Mouse (Mus musculus): ENCODE results near the gene Fermt2. TPM values are rescaled to one million over a fixed set of nuclear protein-coding genes. Genes with fewer than 3 reads are reported as not detected.
"Not testable (repeated sequence)": the region's sequence is repeated elsewhere in the genome, so short reads cannot be mapped to it uniquely, and the experiment has no call there.

Fermt2 gene
- polyA plus RNA-seq, 1 experiment from 2014 or later: 65.9 TPM

DNA sequence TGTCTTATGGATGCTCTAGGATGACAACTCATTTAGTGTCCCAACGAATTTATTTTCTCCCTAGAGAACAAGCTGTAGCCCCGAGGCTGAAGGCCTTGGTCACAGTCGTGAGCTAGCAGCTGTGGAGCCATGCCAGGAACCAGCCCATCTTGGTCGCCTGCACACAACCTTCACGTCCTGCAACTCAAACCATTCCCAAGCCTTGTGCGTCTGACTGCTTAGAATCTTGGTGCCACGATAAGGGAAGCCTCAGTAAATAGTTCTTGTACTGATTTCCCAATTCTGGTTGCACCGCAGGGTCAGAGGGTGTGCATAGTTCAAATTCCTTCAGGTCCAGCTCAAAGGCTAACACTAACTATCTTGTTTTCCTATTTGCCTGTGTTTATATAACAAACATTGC lies 52.3 kb downstream of the Fermt2 start:
- H3K4me2 ChIP-seq: no peak overlapping the region
- no peaks in the 10 kb centered on the region for H3K27me3 ChIP-seq
- WGBS: 80% methylated on average over 8 of the region's 8 CpGs
- H3K9me3 ChIP-seq: no peaks in the 10 kb centered on the region
- H3K9ac ChIP-seq: no peak overlapping the region
- no peak overlapping the region for H3K4me3 ChIP-seq (replicated peaks)
- H3K27ac ChIP-seq: no peak overlapping the region
- peaks cover 35% of the 10 kb centered on the region for H3K36me3 ChIP-seq (replicated peaks)
- no peak for ATAC-seq (ENCODE audit: low FRiP score)
- H3K4me1 ChIP-seq: no peaks in the 10 kb centered on the region

DNA sequence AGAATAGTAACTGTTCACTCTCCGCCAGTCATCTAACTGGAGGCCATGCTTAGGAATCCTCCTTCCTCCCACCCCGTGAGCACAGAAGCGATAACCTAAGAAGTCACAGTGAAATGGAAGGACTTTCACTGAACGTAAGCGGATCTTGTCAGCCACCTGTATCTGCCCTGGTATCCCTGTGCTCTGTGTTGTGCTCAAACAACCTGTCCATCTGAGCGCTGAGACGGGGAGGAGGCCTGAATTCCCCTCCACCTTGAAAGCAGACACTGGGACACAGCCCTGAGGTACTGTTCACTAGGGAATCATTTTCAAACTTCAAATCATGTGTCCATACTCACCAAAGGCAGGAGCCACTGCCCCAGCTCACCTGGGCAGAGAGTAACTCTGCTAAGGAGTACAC lies 52.9 kb downstream of the Fermt2 start:
- no peak overlapping the region for H3K4me3 ChIP-seq (replicated peaks)
- no peak overlapping the region for H3K4me2 ChIP-seq
- WGBS: 95% methylated on average over 7 of the region's 7 CpGs
- no peak overlapping the region for H3K27ac ChIP-seq
- no peaks in the 10 kb centered on the region for H3K4me1 ChIP-seq
- no peak overlapping the region for H3K9ac ChIP-seq
- peaks cover 41% of the 10 kb centered on the region for H3K36me3 ChIP-seq (replicated peaks)
- no peak for ATAC-seq (ENCODE audit: low FRiP score)
- no peaks in the 10 kb centered on the region for H3K27me3 ChIP-seq
- H3K9me3 ChIP-seq: no peaks in the 10 kb centered on the region

DNA sequence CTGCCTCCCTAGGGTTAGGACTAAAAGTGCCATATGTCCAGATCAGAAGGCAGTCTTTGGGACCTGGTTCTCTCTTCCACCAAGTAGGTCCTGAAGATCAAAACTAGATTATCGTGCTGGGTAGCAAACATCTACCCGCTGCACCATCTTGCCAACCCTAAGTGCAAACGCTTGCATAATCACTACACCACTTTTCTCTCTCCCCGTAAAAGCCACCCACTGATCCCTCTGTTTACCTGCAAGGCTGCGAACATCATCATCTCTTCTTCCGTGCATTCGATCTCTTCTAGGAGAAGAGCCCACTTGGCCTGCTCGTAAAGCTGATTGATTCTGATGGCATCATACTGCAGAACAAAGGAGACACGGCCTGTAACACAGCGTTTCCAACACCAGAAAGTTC lies 57.4 kb downstream of the Fermt2 start:
- H3K9ac ChIP-seq: no peak overlapping the region
- H3K4me1 ChIP-seq: no peaks in the 10 kb centered on the region
- H3K4me2 ChIP-seq: no peak overlapping the region
- WGBS: 96% methylated on average over 10 of the region's 10 CpGs
- no peaks in the 10 kb centered on the region for H3K9me3 ChIP-seq
- no peak for ATAC-seq (ENCODE audit: low FRiP score)
- no peak overlapping the region for H3K4me3 ChIP-seq (replicated peaks)
- no peak overlapping the region for H3K27ac ChIP-seq
- H3K36me3 ChIP-seq (replicated peaks): peaks cover 51% of the 10 kb centered on the region
- H3K27me3 ChIP-seq: no peaks in the 10 kb centered on the region

DNA sequence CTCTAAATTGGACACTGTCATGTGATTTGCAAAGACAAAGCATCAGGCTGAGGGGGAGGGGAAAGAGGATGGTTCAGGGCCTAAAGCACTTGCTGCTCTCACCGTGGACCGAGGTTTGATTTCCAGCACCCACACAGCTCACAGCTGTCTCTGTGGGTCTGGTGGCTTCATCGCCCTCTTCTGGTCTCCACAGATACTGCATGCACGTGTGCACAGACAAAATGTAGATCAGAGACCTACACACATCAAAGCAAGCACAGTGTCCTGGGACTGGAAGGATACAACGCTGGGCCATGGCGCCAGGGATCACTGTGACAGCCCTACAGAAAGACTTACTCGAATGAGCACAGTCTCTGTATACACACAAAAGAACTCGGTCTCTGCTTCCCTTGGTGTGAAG lies 60.5 kb downstream of the Fermt2 start:
- Histone ChIP-seq H3K9ac (no peak overlapping the region), H3K9me3 (no peaks in the 10 kb centered on the region), H3K4me3 (replicated peaks) (no peak overlapping the region), H3K27ac (no peak overlapping the region), H3K4me1 (0 out of 2 replicates have a peak, but pooled peaks cover 2% of the 10 kb centered on the region), H3K36me3 (replicated peaks) (peaks cover 71% of the 10 kb centered on the region), H3K4me2 (no peak overlapping the region), H3K27me3 (no peaks in the 10 kb centered on the region)
- no peak for ATAC-seq (ENCODE audit: low FRiP score)
- WGBS: 90% methylated on average over 8 of the region's 8 CpGs

DNA sequence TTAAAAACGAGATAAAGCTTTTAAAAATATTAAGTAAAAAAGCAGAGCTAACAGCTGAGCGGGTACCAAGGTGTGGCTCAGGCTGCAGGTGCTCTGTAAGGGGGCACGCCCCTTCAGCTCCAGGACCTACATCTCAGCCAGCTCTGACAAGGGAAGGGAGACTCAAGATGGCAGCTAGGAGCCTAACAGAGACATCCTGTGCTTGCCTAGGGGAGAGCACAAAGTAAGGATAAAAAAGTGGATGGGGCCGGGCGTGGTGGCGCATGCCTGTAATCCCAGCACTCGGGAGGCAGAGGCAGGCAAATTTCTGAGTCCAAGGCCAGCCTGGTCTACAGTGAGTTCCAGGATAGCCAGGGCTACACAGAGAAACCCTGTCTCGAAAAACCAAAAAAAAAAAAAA lies 63.5 kb downstream of the Fermt2 start:
- Histone ChIP-seq H3K4me1 (peaks cover 27% of the 10 kb centered on the region), H3K36me3 (replicated peaks) (peaks cover 69% of the 10 kb centered on the region)
- WGBS: 91% methylated on average over 8 of the region's 8 CpGs
- H3K27ac ChIP-seq; H3K4me2 ChIP-seq; H3K9ac ChIP-seq; H3K27me3 ChIP-seq; ATAC-seq (ENCODE audit: low FRiP score); H3K9me3 ChIP-seq; H3K4me3 ChIP-seq (replicated peaks): not testable (repeated sequence)

GRCm38 (mm10) chr14:45464036-45465035 lies 65.6 kb downstream of the Fermt2 start:
- Histone ChIP-seq H3K4me2 (no peak overlapping the region), H3K27me3 (no peaks in the 10 kb centered on the region), H3K4me3 (replicated peaks) (no peak overlapping the region), H3K36me3 (replicated peaks) (peaks cover 66% of the 10 kb centered on the region), H3K27ac (no peak overlapping the region), H3K9me3 (no peaks in the 10 kb centered on the region), H3K4me1 (peaks cover 27% of the 10 kb centered on the region), H3K9ac (no peak overlapping the region)
- ATAC-seq (ENCODE audit: low FRiP score): no peak
- 70% methylated on average over 19 of the region's 19 CpGs for WGBS

- Histone ChIP-seq H3K4me1 (peaks cover 27% of the 10 kb centered on the region), H3K4me3 (replicated peaks) (no peak overlapping the region), H3K9ac (no peak overlapping the region; the same call in 1 of the 2 replicates), H3K9me3 (no peaks in the 10 kb centered on the region), H3K27ac (peak overlapping the region; percentile 72), H3K36me3 (replicated peaks) (peaks cover 62% of the 10 kb centered on the region), H3K4me2 (no peak overlapping the region), H3K27me3 (no peaks in the 10 kb centered on the region)
- no peak for ATAC-seq (ENCODE audit: low FRiP score)
- 16% methylated on average over 10 of the region's 10 CpGs for WGBS
Observed at GRCm38 (mm10) chr14:45463599-45463998, 66.3 kb downstream of the Fermt2 start.

- Histone ChIP-seq H3K4me2 (0 out of 2 replicates have a peak overlapping the region, but pooled peaks have one; percentile 3), H3K27me3 (no peaks in the 10 kb centered on the region), H3K4me3 (replicated peaks) (no peak overlapping the region), H3K36me3 (replicated peaks) (peaks cover 66% of the 10 kb centered on the region), H3K27ac (peak overlapping the region; percentile 72), H3K9me3 (no peaks in the 10 kb centered on the region), H3K9ac (peak overlapping the region; percentile 9; the same call in 1 of the 2 replicates), H3K4me1 (peaks cover 27% of the 10 kb centered on the region)
- ATAC-seq (ENCODE audit: low FRiP score): peak; percentile 47; the same call in 1 of the 2 replicates
- WGBS: 30% methylated on average over 10 of the region's 10 CpGs
Observed at GRCm38 (mm10) chr14:45462875-45463475, 66.9 kb downstream of the Fermt2 start.

GRCm38 (mm10) chr14:45462374-45462773 lies 67.5 kb downstream of the Fermt2 start:
- H3K4me3 ChIP-seq (replicated peaks): no peak overlapping the region
- no peaks in the 10 kb centered on the region for H3K9me3 ChIP-seq
- no peaks in the 10 kb centered on the region for H3K27me3 ChIP-seq
- H3K27ac ChIP-seq: peak overlapping the region; percentile 72
- 23% methylated on average over 6 of the region's 6 CpGs for WGBS
- 0 out of 2 replicates have a peak overlapping the region, but pooled peaks have one; percentile 3 for H3K4me2 ChIP-seq
- peaks cover 62% of the 10 kb centered on the region for H3K36me3 ChIP-seq (replicated peaks)
- H3K4me1 ChIP-seq: peaks cover 27% of the 10 kb centered on the region
- ATAC-seq (ENCODE audit: low FRiP score): peak; percentile 89
- no peak overlapping the region for H3K9ac ChIP-seq

- 90% methylated on average over 6 of the region's 6 CpGs for WGBS
- Histone ChIP-seq H3K27me3 (no peaks in the 10 kb centered on the region), H3K36me3 (replicated peaks) (peaks cover 58% of the 10 kb centered on the region), H3K9me3 (no peaks in the 10 kb centered on the region), H3K4me1 (peaks cover 28% of the 10 kb centered on the region), H3K4me3 (replicated peaks) (no peak overlapping the region), H3K4me2 (no peak overlapping the region), H3K9ac (no peak overlapping the region), H3K27ac (peak overlapping the region; percentile 21; the same call in 1 of the 2 replicates)
- 0 out of 2 replicates have a peak, but pooled peaks have one; percentile 17 for ATAC-seq (ENCODE audit: low FRiP score)
Observed at GRCm38 (mm10) chr14:45461945-45462344, 68.0 kb downstream of the Fermt2 start.

DNA sequence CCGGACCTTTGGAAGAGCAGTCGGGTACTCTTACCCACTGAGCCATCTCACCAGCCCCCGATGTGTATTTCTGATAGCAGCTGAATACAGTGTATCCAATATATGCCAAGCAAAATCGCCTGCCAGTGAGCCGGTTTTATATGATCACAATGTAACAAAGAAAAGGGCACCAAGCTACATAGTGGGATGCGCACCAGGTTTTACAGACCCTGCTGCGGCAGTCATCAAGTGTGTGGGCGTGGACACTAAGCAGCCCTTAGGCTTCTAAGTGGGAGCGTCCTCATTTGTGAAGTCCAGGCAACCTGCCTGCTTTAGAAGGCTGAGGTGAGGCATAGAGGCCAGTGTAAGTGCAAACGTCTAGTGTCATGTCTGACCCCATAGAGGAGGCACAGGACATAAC lies 69.4 kb downstream of the Fermt2 start:
- Histone ChIP-seq H3K4me3 (replicated peaks) (no peak overlapping the region), H3K4me1 (peaks cover 39% of the 10 kb centered on the region), H3K27ac (no peak overlapping the region), H3K27me3 (no peaks in the 10 kb centered on the region), H3K9me3 (no peaks in the 10 kb centered on the region), H3K9ac (no peak overlapping the region), H3K4me2 (no peak overlapping the region), H3K36me3 (replicated peaks) (peaks cover 45% of the 10 kb centered on the region)
- ATAC-seq (ENCODE audit: low FRiP score): no peak
- WGBS: 94% methylated on average over 10 of the region's 10 CpGs

- Histone ChIP-seq H3K36me3 (replicated peaks) (peaks cover 41% of the 10 kb centered on the region), H3K4me3 (replicated peaks) (no peak overlapping the region), H3K27me3 (no peaks in the 10 kb centered on the region), H3K9ac (no peak overlapping the region), H3K4me2 (no peak overlapping the region), H3K9me3 (no peaks in the 10 kb centered on the region), H3K4me1 (peaks cover 39% of the 10 kb centered on the region), H3K27ac (no peak overlapping the region)
- 92% methylated on average over 14 of the region's 14 CpGs for WGBS
- ATAC-seq (ENCODE audit: low FRiP score): no peak
Observed at GRCm38 (mm10) chr14:45459877-45460276, 70.0 kb downstream of the Fermt2 start.
